In the genomic region with DNA sequence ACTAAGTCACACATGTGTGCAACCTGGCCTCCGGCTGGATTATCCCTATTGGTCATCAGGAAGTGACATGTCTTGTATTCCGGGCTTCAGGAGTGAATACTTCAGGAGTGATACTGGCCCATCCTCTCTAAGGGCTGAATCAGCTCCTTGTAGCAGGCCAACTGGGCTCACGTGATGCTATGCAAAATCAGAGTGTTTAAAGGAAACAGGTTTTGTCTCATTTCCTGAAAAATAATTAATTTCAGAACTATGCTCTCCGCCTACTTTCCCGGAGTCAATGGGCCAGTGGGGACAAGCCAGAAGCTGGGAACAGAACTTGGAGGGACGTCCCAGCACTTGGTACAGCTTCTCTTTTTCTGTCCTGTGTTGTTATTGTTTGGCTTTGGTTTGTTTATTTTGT, we compare ENCODE assay signal across 18 mouse cellular contexts.
"Had no signal": no experiment of that assay in that cellular context is flagged by ENCODE, and none has a peak within 500 bp of the region (broad histone marks: within the 10 kb centered on the region; RNA-seq: fewer than 3 reads in every experiment).

No protein-coding gene starts in this region.

- H3K9me3 ChIP-seq: limb, embryonic 12.5 days; limb, embryonic 15.5 days; liver, embryonic 15.5 days; midbrain, embryonic 12.5 days; neural tube, embryonic 13.5 days had no signal

- H3K9ac ChIP-seq: limb, embryonic 12.5 days; limb, embryonic 15.5 days; liver, embryonic 15.5 days; midbrain, embryonic 12.5 days; neural tube, embryonic 13.5 days had no signal

- H3K27ac ChIP-seq: limb, embryonic 12.5 days; limb, embryonic 15.5 days; liver, embryonic 15.5 days; midbrain, embryonic 12.5 days; neural tube, embryonic 13.5 days had no signal

- H3K4me2 ChIP-seq: limb, embryonic 12.5 days; limb, embryonic 15.5 days; liver, embryonic 11.5 days; liver, embryonic 15.5 days; midbrain, embryonic 12.5 days; neural tube, embryonic 13.5 days had no signal

- H3K27me3 ChIP-seq: limb, embryonic 15.5 days had no signal

- H3K36me3 ChIP-seq: limb, embryonic 12.5 days; limb, embryonic 15.5 days; liver, embryonic 15.5 days; midbrain, embryonic 12.5 days; neural tube, embryonic 13.5 days had no signal

- H3K4me3 ChIP-seq: limb, embryonic 12.5 days; limb, embryonic 15.5 days; liver, embryonic 15.5 days; midbrain, embryonic 12.5 days; neural tube, embryonic 13.5 days had no signal

- DNase-seq: kidney, adult 11 months; kidney, adult 9 months; kidney, postnatal 14 days; kidney, postnatal 4 days; left cerebral cortex, postnatal 4 days; lung, adult 2 months; lung, postnatal 14 days; lung, postnatal 4 days; retina, postnatal 1 day; right cerebral cortex, postnatal 25 days; thymus, adult 18-20 months; thymus, postnatal 36 days had no signal
